Mouse (Mus musculus): ENCODE results near the gene Gm10330.
"Not testable (repeated sequence)": the region's sequence is repeated elsewhere in the genome, so short reads cannot be mapped to it uniquely, and the experiment has no call there.

Gm10330 gene

GRCm38 (mm10) chr12:23780165-23780564 lies at the start of gene Gm10330:
Gene Gm10330, minus strand, starts transcription at chr12:23780265.
- not testable (repeated sequence) for DNase-seq (ENCODE audit: low spot score in 2 of 2)

- DNase-seq (ENCODE audit: low spot score in 2 of 2) = not testable (repeated sequence)
These were observed 20.7 kb upstream of the Gm10330 start for GRCm38 (mm10) chr12:23800776-23801175.

- DNase-seq (ENCODE audit: low spot score in 2 of 2) = peak in 1 of 2 experiments; percentile 2
These were observed 20.3 kb upstream of the Gm10330 start for GRCm38 (mm10) chr12:23800366-23800765.
